Mouse (Mus musculus) adrenal gland, adult (tissue): Measurements from ENCODE around the gene Mpdu1.
"Not testable (repeated sequence)": the region's sequence is repeated elsewhere in the genome, so short reads cannot be mapped to it uniquely, and the experiment has no call there.

Experiments
- DNase-seq, 2 experiments: peaks; one replicate each; pipeline ENCODE4 v3.0.0; 2022 to 2023; ENCODE audit warnings: low spot score in 1 of 2; ENCODE audit not compliant: inconsistent age in 2 of 2

Gene Mpdu1

GRCm38 (mm10) chr11:69622406-69622805, 40.0 kb downstream of the Mpdu1 start:
- peak in 1 of 2 experiments; percentile 56 for DNase-seq

DNA sequence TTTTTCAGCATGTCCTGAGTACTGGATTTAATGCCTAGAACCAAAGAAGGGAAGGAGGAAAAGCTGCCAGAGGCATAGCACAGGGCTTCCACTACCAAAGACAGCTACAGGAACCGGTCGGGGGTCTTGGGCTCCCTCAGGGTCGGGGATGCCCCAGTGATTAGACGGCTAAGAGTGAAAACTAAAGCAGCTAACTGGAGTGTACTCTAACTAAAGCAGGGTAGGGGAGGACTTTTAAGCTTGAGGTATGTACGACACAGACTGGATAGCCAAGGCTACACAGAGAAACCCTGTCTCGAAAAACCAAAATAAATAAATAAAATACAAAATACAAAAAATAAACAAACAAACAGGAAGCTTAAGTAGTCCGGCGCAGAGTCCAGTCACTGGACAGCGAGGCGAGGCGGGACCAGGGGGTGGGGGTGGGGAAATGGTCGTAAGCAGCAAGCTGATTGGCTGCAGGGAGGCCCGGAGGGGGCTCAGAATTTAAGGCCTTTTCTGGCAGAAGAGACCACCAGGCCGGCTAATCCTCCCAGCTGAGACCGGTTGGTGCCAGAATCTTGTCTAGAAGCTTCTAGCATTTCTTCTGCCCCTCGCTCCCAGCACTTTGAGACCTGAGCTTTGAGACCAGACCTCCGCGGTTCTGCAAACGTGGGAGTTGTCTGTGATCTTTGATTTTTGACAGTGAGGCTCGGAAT, 40.7 kb downstream of the Mpdu1 start, which contains the start of gene Sat2:
TSS of gene Sat2 (plus strand) at position 454 of the 698 bp plus-strand sequence.
- peak; percentile 64 to 89 for DNase-seq

DNA sequence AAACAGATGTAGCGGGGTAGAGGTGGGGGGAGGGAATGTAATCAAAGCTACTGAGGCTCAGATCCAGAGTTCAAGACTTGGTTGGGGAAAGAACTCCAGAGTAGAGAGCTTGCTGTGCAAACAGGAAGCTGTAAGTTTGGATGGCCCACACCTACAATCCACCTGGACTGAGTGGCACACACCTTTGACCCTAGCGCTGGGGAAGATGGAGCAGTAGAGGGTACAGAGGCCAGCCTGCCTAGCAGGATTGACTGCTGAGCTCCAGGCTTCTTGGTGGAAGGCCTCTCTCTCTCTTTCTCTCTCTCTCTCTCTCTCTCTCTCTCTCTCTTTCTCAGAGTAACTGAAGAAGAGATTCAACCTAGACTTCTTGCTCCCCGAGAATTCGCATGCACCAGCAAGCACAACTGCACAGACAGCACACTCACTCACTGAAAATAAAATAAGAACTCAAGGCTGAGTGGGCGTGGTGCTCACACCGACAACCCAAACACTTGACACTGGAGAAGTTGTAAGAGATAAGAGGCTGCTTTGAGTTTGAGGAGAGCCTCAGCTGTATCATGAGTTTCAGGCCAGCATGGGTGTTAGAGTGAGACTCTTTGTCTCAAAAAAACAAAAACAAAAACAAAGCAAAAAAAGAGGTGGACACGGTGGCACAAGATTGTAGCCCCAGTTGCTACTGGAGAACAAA, 41.9 kb downstream of the Mpdu1 start:
- no peak for DNase-seq

GRCm38 (mm10) chr11:69617805-69618204, 44.6 kb downstream of the Mpdu1 start, which contains the start of gene Shbg:
Gene Shbg (minus strand): TSS chr11:69617905.
- no peak for DNase-seq

DNA sequence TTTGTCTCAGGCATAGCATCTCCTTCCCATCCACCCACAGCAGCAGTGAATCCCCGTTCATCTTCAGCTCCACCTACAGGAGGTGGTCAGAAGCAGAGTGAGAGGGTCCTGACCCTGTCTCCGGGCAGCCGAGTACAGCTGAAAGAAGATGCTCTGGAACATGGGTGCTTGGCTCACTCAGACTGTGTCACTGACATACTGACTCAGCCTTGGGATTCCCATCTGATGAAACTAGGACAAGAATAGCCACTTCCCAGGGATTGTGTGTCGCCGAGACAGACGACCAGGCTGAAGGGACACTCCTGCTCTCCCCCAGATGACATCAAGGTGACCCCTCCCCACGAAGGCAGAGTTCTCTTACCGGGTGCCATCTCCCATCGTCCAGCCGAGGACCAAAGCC, 45.7 kb downstream of the Mpdu1 start:
- no peak for DNase-seq

- not testable (repeated sequence) for DNase-seq
These were observed 48.2 kb downstream of the Mpdu1 start for GRCm38 (mm10) chr11:69614257-69614588.

DNA sequence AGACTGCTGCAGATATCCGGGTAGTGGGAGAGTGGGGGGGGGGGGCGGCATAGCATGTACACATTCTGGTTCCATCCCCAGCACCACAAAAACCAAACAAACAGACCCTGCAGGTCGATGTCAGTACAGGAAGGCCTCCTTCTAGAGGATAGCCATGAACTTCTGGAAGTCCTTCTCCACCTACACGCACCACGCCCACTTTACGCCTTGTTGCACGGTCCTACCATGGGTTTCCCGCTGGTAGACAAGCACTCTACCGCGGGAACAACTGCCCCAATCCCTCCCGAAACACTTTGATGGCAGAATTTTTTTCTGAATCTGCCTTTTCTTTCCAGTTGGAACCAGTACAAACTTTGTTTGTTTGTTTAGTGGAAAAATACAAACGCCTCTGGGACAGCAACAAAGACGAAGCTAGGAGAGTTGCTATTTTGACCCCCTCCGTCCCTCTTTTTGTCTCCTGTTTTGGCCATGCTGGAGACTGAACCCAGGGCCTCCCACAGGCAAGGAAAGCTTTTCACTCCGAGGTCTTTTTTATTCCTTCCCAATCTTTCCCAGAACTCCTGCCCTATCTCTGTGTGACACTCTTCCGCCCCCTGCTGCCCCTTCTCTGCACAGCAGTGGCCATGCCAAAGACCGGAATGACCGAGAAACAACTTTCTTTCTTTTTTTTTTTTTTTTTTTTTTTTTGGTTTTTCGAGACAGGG, 48.7 kb downstream of the Mpdu1 start:
- DNase-seq: peak; percentile 87 to 96

GRCm38 (mm10) chr11:69610899-69611298, 51.5 kb downstream of the Mpdu1 start:
- DNase-seq: no peak

DNA sequence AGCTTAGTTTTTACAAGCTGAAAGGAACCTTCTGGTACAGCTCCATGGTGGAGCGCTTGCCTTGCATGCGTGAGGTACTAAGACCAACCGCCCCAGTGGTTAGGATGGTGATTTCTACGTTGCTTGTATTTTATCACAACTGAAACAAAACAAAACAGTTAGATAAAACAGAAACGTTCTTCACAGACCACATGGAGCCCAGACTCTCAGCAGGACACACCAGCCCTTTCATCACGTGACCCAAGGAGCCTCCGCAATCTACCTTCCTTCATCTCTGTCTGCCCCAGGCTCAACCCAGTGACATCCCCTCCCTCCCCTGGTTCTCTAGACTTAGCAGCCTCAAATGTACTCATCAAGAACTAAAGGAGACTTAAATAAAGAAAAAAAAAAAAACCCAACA, 53.0 kb downstream of the Mpdu1 start:
- DNase-seq: no peak

DNA sequence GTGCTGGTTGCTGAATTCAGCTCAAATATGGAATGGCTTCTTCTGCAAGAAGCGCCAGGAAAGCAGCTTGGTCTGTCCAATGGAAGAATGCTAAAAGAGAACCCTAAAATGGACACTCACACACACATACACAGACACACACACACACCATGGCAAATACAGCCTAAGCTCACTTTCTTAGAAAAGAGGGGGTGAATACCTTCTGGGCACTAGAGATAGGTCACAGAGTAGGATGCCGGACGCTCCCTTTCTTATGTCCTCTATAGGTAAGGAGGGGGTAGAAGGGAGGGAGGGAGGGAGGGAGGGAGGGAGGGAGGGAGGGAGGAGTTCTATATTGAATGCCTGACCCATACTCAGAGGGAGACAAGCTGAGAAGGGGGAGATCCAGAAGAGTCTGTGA, 53.9 kb downstream of the Mpdu1 start:
- DNase-seq: no peak

DNA sequence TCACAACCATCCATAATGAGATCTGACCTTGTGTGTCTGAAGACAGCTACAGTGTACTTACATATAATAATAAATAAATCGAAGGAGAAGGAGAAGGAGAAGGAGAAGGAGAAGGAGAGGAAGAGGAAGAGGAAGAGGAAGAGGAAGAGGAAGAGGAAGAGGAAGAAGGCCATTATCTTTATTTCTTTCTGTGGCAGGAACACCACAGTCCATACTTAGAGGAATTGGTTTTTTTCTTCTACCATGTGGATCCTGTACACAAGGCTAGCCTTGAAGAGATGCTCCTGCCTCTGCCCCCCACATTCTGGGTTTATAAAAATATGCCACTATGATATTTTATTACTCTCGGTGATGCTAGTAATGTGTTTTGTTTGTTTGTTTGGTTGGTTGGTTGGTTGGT, 55.6 kb downstream of the Mpdu1 start:
- no peak for DNase-seq
